Mouse (Mus musculus): ENCODE results near the gene Ciita.

GRCm38 (mm10) chr16:10441761-10442160, 38.1 kb upstream of the Ciita start:
- no peak for TF ChIP-seq CTCF (IDR thresholded peaks at IDR 0.05; ENCODE audit: extremely low read depth, insufficient read depth, insufficient read length, insufficient replicate concordance)
- no peak for TF ChIP-seq POLR2A (IDR thresholded peaks at IDR 0.05; ENCODE audit: low read depth, low read length)
